Mouse (Mus musculus): ENCODE data around the gene Usf2.

Usf2 gene

GRCm38 (mm10) chr7:30956756-30957366 lies at the start of gene Usf2:
Gene Usf2, minus strand, starts transcription at chr7:30956803.
- peak; percentile 84 to 92 for DNase-seq

DNA sequence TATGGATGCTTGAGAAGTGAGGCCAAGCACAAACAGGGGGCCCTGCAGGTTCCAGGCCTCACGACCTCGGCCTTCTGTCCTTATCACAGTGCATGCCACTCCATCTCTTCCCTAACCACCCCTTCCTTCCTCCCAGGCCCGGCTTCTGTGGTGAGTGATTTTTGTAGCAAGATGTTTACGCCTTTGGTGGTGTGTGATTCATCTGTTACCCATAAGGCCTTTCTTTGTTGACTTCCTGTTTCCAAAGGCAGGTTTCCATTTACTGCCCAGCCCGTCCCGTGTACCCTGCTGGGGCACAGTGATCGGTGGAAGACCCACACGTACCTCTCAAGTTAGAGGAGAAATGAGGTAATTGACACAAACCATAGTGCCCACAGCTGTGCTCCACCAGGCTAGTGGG lies 46.0 kb upstream of the Usf2 start:
- DNase-seq, result peak; percentile 70 to 73

GRCm38 (mm10) chr7:31000505-31001020 lies 44.0 kb upstream of the Usf2 start:
- DNase-seq, result peak; percentile 76 to 77

DNA sequence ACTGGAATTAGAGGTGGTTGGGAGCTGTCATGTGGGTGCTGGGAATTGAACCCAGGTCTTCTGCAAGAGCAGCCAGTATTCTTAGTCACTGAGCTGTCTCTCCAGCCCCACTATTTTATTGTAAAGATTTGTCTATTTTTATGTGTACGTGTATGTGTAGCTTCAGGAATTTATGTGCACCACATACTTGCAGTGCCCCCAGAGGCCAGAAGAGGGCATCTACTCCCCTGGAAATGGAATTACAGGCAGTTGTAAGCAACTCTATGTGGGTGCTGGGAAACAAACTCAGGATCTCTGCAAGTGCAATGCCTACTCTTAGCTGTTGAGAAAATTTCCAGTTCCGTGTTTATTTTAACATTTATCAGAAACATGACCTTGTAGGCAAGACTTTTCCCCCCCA lies 39.9 kb upstream of the Usf2 start:
- DNase-seq, result no peak

DNA sequence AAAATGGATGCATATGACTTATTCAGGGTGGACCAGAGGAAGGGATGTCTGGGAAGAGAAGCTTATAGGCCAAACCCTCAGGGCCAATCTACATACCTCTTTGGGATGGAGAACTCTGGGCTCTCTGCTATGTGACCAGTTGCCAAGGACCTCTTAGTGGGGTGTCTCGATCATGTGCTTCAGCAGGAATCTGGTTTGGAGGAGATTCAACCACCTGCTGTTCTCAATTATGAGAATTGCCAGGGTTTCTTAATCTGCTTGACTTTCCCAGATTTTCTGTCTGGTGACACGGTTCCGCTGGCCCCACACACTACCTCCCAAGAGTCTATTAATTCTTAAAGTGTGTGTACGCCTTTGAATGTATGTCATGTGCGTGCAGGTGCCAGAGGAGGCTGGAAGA lies 37.4 kb upstream of the Usf2 start:
- no peak for DNase-seq

GRCm38 (mm10) chr7:30992148-30992547 lies 35.5 kb upstream of the Usf2 start:
- DNase-seq, result no peak

DNA sequence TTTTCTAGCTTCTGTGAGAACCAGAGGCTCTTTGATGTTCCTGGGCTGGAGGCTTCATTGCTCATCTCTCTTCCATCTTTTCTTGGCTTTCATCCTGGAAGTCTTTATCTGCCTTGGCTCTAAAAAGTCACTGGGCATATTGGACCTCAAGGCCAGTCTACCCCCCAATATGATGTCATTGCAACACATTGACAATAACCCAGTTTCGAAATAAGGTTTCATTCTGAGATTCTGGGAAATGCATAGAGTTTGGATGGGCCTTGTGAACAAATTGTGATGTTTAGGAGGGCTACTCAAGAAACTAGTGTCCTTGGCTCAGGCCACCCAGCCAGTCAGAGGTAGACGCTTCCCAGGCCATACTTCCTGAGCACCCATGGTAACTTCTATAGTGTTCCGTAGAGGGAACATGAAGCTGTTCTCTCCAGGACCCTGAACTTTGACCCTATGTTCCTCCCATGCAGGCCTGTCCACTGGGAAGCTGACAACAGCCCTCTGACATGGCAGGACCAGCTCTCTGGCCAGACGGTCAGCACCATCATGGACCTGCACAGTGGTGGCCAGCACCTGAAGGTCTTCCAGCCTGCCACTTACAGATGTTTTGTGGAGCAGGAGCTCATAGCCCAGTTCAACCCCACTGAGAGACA lies 32.0 kb upstream of the Usf2 start:
- DNase-seq, result no peak

GRCm38 (mm10) chr7:30985357-30985756 lies 28.8 kb upstream of the Usf2 start:
- no peak for DNase-seq

DNA sequence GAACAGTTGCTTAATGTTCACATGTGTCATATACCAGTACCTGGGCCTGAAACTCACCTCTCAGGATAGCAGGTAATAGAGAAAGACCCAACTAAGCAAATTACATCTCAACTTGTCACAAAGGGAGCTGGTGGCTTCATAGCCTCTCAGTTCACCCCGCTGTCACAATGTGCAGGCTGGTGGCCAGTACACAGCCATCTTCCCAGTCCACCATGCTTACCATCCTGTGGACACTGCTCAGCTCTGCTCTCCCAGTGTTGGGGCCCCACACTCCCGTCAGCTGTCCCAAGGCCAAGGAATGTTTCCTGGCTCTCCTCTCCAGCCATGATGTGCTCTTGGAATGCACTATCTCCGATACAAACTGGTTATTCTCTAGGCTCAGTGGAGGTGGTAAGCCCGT lies 25.1 kb upstream of the Usf2 start:
- no peak for DNase-seq

DNA sequence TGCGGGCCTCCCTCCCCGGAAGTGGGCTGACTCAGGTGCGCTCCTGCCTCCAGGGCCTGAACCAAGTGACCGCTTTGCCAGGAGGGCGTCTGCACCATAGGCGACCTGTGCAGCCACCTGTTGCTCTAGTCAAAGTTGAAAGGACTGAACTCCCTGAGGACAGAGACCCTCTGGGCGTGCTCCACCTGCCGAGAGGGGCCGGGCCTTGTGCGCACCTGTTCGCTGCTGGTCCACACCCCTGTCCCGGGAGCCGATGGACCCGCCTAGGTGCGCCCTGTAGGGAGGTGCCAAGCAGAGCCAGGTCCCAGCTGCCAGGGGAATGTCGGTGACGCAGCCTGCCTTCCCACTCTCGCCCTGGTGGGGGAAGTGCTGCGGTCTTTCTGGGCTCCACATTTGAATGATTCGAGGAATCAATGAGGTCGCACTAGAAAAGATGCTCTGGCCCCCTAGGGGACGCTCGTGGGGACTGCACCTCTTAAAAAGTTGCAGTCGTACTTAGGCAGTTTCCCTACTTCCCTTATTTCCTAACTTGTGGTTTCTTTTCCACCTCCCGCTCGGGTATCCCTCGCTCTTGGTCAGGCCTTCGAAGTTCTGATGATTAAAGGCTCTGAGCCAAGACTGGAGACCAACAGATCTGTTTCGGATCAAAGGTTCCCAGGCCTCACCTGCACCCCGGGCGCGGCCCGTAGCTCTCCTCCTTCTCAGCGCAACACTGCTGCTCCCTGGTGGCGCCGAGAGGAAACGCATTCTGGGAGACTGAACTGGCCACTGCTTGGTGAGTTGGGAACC lies 17.1 kb upstream of the Usf2 start, which contains the start of gene Fam187b:
Gene Fam187b (plus strand): TSS at position 290 of the 789 bp plus-strand sequence.
- peak; percentile 93 to 94 for DNase-seq

DNA sequence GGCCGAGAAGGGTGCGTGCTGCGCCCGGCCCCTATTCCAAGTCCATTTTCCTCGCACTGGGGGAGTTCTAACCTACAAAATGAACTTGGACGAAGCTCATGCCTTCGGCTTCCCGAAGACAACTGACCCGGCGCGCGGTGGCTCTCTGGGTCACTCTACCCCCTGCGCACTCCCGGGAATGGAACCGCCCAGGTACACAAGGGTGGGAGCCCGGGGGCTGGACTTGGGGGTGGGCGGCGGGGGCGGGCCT lies 16.6 kb upstream of the Usf2 start, which contains the start of gene Lsr:
Gene Lsr (minus strand): TSS at position 214 of the 250 bp plus-strand sequence.
- no peak for DNase-seq

GRCm38 (mm10) chr7:30972426-30973250 lies 16.0 kb upstream of the Usf2 start:
- peak in 1 of 2 experiments; percentile 22 for DNase-seq

DNA sequence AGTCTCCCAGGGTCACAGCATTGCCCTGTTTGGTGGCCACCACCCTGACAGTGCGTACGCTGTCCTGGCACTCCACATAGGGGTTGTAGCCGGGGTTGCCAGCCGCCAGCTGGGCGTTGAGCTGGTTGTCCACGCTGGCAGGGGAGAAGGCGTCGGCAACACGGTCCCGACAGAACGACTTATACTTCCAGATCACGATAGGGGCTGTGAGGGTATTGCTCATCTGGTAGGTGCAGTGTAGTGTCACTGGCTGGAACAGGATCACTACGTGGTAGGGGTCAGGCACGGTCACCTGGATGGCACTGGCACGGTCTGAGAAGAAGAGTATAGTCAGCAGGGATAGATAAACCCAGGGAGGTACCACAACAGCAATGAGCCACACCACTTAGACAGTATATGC lies 15.3 kb upstream of the Usf2 start:
- no peak for DNase-seq

DNA sequence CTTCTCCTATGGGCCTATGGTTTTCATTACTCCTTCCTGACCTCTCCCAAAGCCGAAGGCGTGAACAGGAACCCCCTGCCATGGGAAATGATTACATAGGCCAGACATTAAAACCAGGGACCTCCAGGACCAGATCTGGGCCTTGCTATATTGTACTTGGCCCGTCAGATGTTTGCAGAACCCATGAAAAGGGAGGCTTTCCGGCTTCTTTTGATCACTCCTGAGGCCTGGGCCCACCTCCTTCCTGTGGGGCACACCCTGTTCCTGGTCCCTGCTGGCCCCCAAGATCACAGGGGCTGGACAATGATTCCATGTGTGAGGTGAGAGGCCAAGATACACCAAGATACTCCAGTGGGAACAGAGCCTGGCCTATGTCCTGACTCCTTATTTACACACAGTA lies 12.6 kb upstream of the Usf2 start:
- no peak for DNase-seq

GRCm38 (mm10) chr7:30968611-30969010 lies 12.0 kb upstream of the Usf2 start:
- no peak for DNase-seq

- DNase-seq, result no peak
Observed at GRCm38 (mm10) chr7:30966657-30967056, 10.1 kb upstream of the Usf2 start.

DNA sequence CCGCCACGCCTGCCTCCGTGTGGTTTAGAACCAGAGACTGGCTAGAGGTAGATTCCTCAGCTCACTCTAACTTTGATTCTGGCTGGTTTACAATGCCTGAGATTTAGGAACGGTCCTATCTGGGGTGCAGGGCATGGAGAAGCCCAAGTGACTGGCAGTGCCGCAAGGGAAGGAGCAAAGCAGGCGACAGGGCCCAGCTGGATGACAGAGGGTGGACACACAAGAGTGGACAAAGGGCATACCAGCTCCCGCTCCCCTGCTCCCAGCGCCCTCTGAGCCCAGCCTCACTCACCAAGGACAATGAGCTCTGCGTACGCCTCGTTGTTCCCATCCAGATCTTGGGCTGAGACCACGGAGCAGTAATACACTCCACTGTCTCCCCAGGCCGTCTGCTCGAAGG lies 9.1 kb upstream of the Usf2 start:
- DNase-seq, result no peak

GRCm38 (mm10) chr7:30964366-30964765 lies 7.8 kb upstream of the Usf2 start:
- DNase-seq, result no peak

- no peak for DNase-seq
Observed at GRCm38 (mm10) chr7:30962862-30963261, 6.3 kb upstream of the Usf2 start.

- no peak for DNase-seq
Observed at GRCm38 (mm10) chr7:30959786-30960349, 3.3 kb upstream of the Usf2 start.

DNA sequence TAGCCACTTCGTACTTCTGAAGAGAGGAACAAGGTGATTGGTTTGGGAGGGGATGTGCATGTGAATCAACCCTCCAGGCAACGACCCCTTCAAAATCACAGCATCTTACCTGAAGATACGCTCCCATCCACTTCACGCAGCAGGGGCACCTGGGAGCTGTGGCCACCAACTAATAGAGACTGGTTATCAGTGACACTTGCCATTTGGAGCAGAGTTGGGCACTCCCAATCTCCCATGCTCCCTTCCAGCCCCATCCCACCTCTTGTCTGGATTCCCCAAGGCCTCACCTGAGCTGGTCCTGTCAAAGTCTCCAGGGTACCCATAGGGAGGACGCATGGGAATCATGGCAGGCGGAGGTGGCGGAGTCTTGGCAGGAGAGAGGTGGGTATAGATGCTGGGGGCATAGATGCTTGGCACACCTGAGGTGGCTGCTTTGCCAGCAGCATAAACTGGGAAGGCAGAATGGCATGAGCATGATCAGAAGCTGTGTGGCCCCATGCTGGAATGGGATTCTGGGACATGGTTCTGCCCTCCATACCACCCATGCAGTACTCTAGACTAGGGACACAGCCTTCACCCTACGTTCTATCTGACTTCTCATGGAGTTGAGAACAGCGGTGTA lies 2.4 kb upstream of the Usf2 start:
- no peak for DNase-seq

All from lung, postnatal 4 days (tissue).